Mouse (Mus musculus): ENCODE data around the gene Eef2k. TPM values are rescaled to one million over a fixed set of nuclear protein-coding genes. Genes with fewer than 3 reads are reported as not detected.
A peak's percentile ranks its signal among the peaks of the same experiment; 100 is the strongest.

The Eef2k gene
- polyA plus RNA-seq, 1 experiment from 2014 or later, result 14.1 TPM

DNA sequence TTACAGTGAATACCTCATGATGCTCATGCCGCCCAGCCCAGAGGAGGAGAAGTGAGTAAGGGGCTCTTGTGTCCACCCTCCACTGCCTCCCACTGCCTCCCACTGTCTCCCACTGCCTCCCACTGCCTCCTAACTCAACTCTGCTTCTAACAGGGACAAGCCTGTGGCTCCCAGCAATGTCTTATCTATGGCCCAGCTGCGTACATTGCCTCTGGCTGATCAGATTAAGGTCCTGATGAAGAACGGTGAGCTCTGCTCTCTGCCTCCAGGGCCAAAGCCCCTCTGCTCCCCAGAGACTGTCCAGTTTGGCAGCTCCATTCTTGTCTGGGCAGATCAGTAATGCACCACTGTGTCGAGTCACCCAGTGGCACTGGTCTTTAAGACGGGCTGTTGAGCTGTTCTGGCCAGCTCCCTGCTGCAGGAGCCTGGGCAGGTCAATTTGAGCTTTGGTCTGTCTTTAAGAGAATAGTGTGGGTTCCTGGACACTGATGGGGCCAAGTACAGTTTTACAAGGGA is 91.1 kb downstream of the Eef2k start:
- Histone ChIP-seq H3K27me3 (replicated peaks; ENCODE audit: control insufficient read depth, insufficient read depth, low read length) (no peaks in the 10 kb centered on the region), H3K4me3 (ENCODE audit: low read depth, low read length) (no peak overlapping the region), H3K27ac (ENCODE audit: low read depth, low read length) (no peak overlapping the region), H3K36me3 (ENCODE audit: control insufficient read depth, insufficient read depth) (peaks cover 89% of the 10 kb centered on the region), H3K9me3 (ENCODE audit: control insufficient read depth) (no peaks in the 10 kb centered on the region), H3K4me2 (replicated peaks; ENCODE audit: low read depth) (no peak overlapping the region), H3K9ac (ENCODE audit: low read depth, low read length) (no peak overlapping the region), H3K4me1 (replicated peaks; ENCODE audit: control insufficient read depth, insufficient read depth, low read length) (no peaks in the 10 kb centered on the region)
- TF ChIP-seq CTCF (IDR thresholded peaks at IDR 0.05; ENCODE audit: low read depth), result no peak
- WGBS, result 66% methylated on average over 4 of the region's 5 CpGs
- no peak for ATAC-seq

DNA sequence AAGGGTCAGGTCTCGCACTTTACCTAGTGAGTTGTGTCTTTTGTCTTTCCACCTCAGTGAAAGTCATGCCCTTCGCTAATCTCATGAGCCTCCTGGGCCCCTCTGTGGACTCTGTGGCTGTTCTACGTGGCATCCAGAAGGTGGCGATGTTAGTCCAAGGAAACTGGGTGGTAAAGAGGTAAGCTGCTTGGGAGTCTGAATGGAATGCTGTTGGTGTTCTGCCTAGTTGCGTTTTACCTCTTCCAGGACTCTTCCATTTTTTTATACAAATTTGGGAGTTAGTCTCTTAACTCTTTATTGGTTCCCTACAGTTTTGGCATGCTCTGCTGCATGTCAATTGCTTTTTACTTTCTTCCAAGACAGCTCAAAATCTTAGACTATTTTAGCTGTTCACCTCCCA is 92.1 kb downstream of the Eef2k start:
- no peak overlapping the region for H3K4me2 ChIP-seq (replicated peaks; ENCODE audit: low read depth)
- no peak overlapping the region for H3K27ac ChIP-seq (ENCODE audit: low read depth, low read length)
- peaks cover 89% of the 10 kb centered on the region for H3K36me3 ChIP-seq (ENCODE audit: control insufficient read depth, insufficient read depth)
- 21% methylated on average over 5 of the region's 5 CpGs for WGBS
- ATAC-seq, result no peak
- no peaks in the 10 kb centered on the region for H3K27me3 ChIP-seq (replicated peaks; ENCODE audit: control insufficient read depth, insufficient read depth, low read length)
- peak; percentile 90 for TF ChIP-seq CTCF (IDR thresholded peaks at IDR 0.05; ENCODE audit: low read depth)
- no peak overlapping the region for H3K4me3 ChIP-seq (ENCODE audit: low read depth, low read length)
- H3K9ac ChIP-seq (ENCODE audit: low read depth, low read length), result no peak overlapping the region
- no peaks in the 10 kb centered on the region for H3K4me1 ChIP-seq (replicated peaks; ENCODE audit: control insufficient read depth, insufficient read depth, low read length)
- no peaks in the 10 kb centered on the region for H3K9me3 ChIP-seq (ENCODE audit: control insufficient read depth)

GRCm38 (mm10) chr7:120936522-120936921 is 93.9 kb downstream of the Eef2k start:
- H3K4me1 ChIP-seq (replicated peaks; ENCODE audit: control insufficient read depth, insufficient read depth, low read length), result no peaks in the 10 kb centered on the region
- H3K9me3 ChIP-seq (ENCODE audit: control insufficient read depth), result no peaks in the 10 kb centered on the region
- 72% methylated on average over 4 of the region's 4 CpGs for WGBS
- no peak overlapping the region for H3K9ac ChIP-seq (ENCODE audit: low read depth, low read length)
- no peak for TF ChIP-seq CTCF (IDR thresholded peaks at IDR 0.05; ENCODE audit: low read depth)
- no peaks in the 10 kb centered on the region for H3K27me3 ChIP-seq (replicated peaks; ENCODE audit: control insufficient read depth, insufficient read depth, low read length)
- H3K36me3 ChIP-seq (ENCODE audit: control insufficient read depth, insufficient read depth), result peaks cover 88% of the 10 kb centered on the region
- ATAC-seq, result no peak
- H3K27ac ChIP-seq (ENCODE audit: low read depth, low read length), result no peak overlapping the region
- no peak overlapping the region for H3K4me3 ChIP-seq (ENCODE audit: low read depth, low read length)
- H3K4me2 ChIP-seq (replicated peaks; ENCODE audit: low read depth), result no peak overlapping the region

- H3K4me1 ChIP-seq (replicated peaks; ENCODE audit: control insufficient read depth, insufficient read depth, low read length), result no peaks in the 10 kb centered on the region
- no peak overlapping the region for H3K4me2 ChIP-seq (replicated peaks; ENCODE audit: low read depth)
- WGBS, result 78% methylated on average over 9 of the region's 9 CpGs
- no peak for TF ChIP-seq CTCF (IDR thresholded peaks at IDR 0.05; ENCODE audit: low read depth)
- no peaks in the 10 kb centered on the region for H3K9me3 ChIP-seq (ENCODE audit: control insufficient read depth)
- no peak for ATAC-seq
- no peak overlapping the region for H3K4me3 ChIP-seq (ENCODE audit: low read depth, low read length)
- H3K9ac ChIP-seq (ENCODE audit: low read depth, low read length), result no peak overlapping the region
- H3K27ac ChIP-seq (ENCODE audit: low read depth, low read length), result no peak overlapping the region
- H3K36me3 ChIP-seq (ENCODE audit: control insufficient read depth, insufficient read depth), result peaks cover 82% of the 10 kb centered on the region
- no peaks in the 10 kb centered on the region for H3K27me3 ChIP-seq (replicated peaks; ENCODE audit: control insufficient read depth, insufficient read depth, low read length)
These were observed 95.6 kb downstream of the Eef2k start for GRCm38 (mm10) chr7:120938206-120938605.

DNA sequence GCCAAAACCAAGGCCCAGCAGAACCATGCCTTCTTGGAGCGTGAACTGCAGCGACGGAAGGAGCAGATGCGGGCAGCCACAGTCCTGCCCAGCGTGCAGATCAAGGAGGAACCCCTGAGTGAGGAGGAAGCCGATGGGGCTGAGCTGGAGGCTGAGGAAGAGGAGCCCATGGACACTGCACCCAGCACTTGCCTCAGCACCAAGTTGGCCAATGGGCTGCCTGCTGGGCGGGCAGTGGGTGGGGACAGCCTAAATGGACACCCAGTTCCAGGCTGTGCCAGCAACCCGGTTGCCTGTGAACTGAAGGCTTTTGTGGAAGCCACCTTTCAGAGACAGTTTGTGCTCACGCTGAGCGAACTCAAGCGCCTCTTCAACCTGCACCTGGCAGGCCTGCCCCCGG is 97.7 kb downstream of the Eef2k start:
- no peak for TF ChIP-seq CTCF (IDR thresholded peaks at IDR 0.05; ENCODE audit: low read depth)
- Histone ChIP-seq H3K4me1 (replicated peaks; ENCODE audit: control insufficient read depth, insufficient read depth, low read length) (no peaks in the 10 kb centered on the region), H3K36me3 (ENCODE audit: control insufficient read depth, insufficient read depth) (peaks cover 73% of the 10 kb centered on the region), H3K27me3 (replicated peaks; ENCODE audit: control insufficient read depth, insufficient read depth, low read length) (no peaks in the 10 kb centered on the region), H3K9ac (ENCODE audit: low read depth, low read length) (no peak overlapping the region), H3K9me3 (ENCODE audit: control insufficient read depth) (no peaks in the 10 kb centered on the region), H3K27ac (ENCODE audit: low read depth, low read length) (no peak overlapping the region), H3K4me3 (ENCODE audit: low read depth, low read length) (no peak overlapping the region), H3K4me2 (replicated peaks; ENCODE audit: low read depth) (no peak overlapping the region)
- 90% methylated on average over 12 of the region's 12 CpGs for WGBS
- ATAC-seq, result no peak

DNA sequence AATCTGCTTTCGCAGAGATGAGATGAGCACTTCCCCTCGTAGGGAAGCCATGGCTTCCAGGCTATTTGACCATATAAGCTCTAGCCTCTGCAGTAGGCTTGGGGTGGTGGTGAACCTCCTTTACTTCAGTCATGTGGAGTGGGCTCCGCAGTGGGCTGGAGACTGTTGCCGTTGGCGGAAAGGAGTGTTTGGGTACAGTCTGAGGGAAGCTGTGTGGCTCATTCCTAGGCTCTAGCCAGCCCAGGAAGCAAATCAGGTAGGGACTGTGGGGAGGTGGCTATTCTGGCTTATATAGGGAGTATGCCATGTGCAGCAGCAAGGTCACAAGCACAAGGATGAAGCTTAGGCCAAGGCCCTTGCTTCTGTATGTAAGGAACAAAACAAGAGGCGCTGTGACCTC is 98.6 kb downstream of the Eef2k start:
- peaks cover 69% of the 10 kb centered on the region for H3K36me3 ChIP-seq (ENCODE audit: control insufficient read depth, insufficient read depth)
- H3K4me3 ChIP-seq (ENCODE audit: low read depth, low read length), result no peak overlapping the region
- no peaks in the 10 kb centered on the region for H3K9me3 ChIP-seq (ENCODE audit: control insufficient read depth)
- no peaks in the 10 kb centered on the region for H3K4me1 ChIP-seq (replicated peaks; ENCODE audit: control insufficient read depth, insufficient read depth, low read length)
- no peak for TF ChIP-seq CTCF (IDR thresholded peaks at IDR 0.05; ENCODE audit: low read depth)
- no peaks in the 10 kb centered on the region for H3K27me3 ChIP-seq (replicated peaks; ENCODE audit: control insufficient read depth, insufficient read depth, low read length)
- no peak for ATAC-seq
- no peak overlapping the region for H3K27ac ChIP-seq (ENCODE audit: low read depth, low read length)
- WGBS, result 89% methylated on average over 6 of the region's 6 CpGs
- no peak overlapping the region for H3K9ac ChIP-seq (ENCODE audit: low read depth, low read length)
- H3K4me2 ChIP-seq (replicated peaks; ENCODE audit: low read depth), result no peak overlapping the region

GRCm38 (mm10) chr7:120942506-120942905 is 99.9 kb downstream of the Eef2k start:
- peaks cover 60% of the 10 kb centered on the region for H3K36me3 ChIP-seq (ENCODE audit: control insufficient read depth, insufficient read depth)
- 72% methylated on average over 1 of the region's 1 CpGs for WGBS
- no peak for ATAC-seq

More at GRCm38 (mm10) chr7:120942506-120942905, 99.9 kb downstream of the Eef2k start:
- Histone ChIP-seq H3K9ac (ENCODE audit: low read depth, low read length) (no peak overlapping the region), H3K27me3 (replicated peaks; ENCODE audit: control insufficient read depth, insufficient read depth, low read length) (no peaks in the 10 kb centered on the region), H3K9me3 (ENCODE audit: control insufficient read depth) (no peaks in the 10 kb centered on the region), H3K4me1 (replicated peaks; ENCODE audit: control insufficient read depth, insufficient read depth, low read length) (no peaks in the 10 kb centered on the region), H3K4me2 (replicated peaks; ENCODE audit: low read depth) (no peak overlapping the region), H3K4me3 (ENCODE audit: low read depth, low read length) (no peak overlapping the region), H3K27ac (ENCODE audit: low read depth, low read length) (no peak overlapping the region)
- TF ChIP-seq CTCF (IDR thresholded peaks at IDR 0.05; ENCODE audit: low read depth), result no peak

Data from intestine, postnatal 0 days (tissue).